Mouse (Mus musculus) midbrain, embryonic 13.5 days (tissue): ENCODE data around the gene Gsta3. TPM values are rescaled to one million over a fixed set of nuclear protein-coding genes. Genes with fewer than 3 reads are reported as not detected.

ENCODE experiments used
- ATAC-seq: fragments of 200-750 bp; cut with Nextera tagmentation; 2 replicates; pipeline ENCODE4 v1.8.0; 2017; ENCODE audit warnings: mild to moderate bottlenecking, moderate TSS enrichment, moderate library complexity
- H3K27ac ChIP-seq: fragments of 300-500 bp; sonication (generic); 2 replicates; pipeline ENCODE4 v1.5.1; 2015; ENCODE audit warnings: inconsistent platforms, mild to moderate bottlenecking, moderate library complexity
- H3K27me3 ChIP-seq: fragments of 300-500 bp; sonication (generic); 2 replicates; pipeline ENCODE4 v1.6.1; 2015; ENCODE audit warnings: mild to moderate bottlenecking, inconsistent platforms
- H3K36me3 ChIP-seq: fragments of 300-500 bp; sonication (generic); 2 replicates; pipeline ENCODE4 v1.6.1; 2015; ENCODE audit warnings: mild to moderate bottlenecking, inconsistent platforms
- H3K4me1 ChIP-seq: fragments of 300-500 bp; sonication (generic); replicated peaks from 2 replicates; pipeline ENCODE4 v1.6.1; 2015; ENCODE audit warnings: inconsistent platforms
- H3K4me2 ChIP-seq: fragments of 300-500 bp; sonication (generic); replicated peaks from 2 replicates; pipeline ENCODE4 v1.6.1; 2015; ENCODE audit warnings: moderate library complexity, mild to moderate bottlenecking, inconsistent platforms
- H3K4me3 ChIP-seq: fragments of 300-500 bp; sonication (generic); replicated peaks from 2 replicates; pipeline ENCODE4 v1.5.1; 2015; ENCODE audit warnings: mild to moderate bottlenecking, inconsistent platforms
- H3K9ac ChIP-seq: fragments of 300-500 bp; sonication (generic); replicated peaks from 2 replicates; pipeline ENCODE4 v1.6.1; 2015; ENCODE audit warnings: mild to moderate bottlenecking, inconsistent platforms
- H3K9me3 ChIP-seq: fragments of 300-500 bp; sonication (generic); 2 replicates; pipeline ENCODE4 v1.6.1; 2016; ENCODE audit warnings: mild to moderate bottlenecking, inconsistent platforms
- WGBS: fragments of 180-500 bp; shearing (Covaris S2); methylation state at CpG from one replicate; pipeline ENCODE4 v1.1.7; 2015; 5-methylcytosine and 5-hydroxymethylcytosine counted together
- polyA plus RNA-seq: library from polyadenylated mRNA; unstranded; fragments of >200 nt; fragmentation: Nextera tagmentation; extraction: Ambion mirVana; gene quantifications from 2 replicates; pipeline ENCODE4 v1.2.1, GENCODE M21; 2015

The Gsta3 gene
- polyA plus RNA-seq, 1 experiment from 2014 or later: 0.87 TPM

- H3K27ac ChIP-seq: no peak overlapping the region
- H3K9me3 ChIP-seq: no peaks in the 10 kb centered on the region
- no peak overlapping the region for H3K4me2 ChIP-seq
- no peak overlapping the region for H3K9ac ChIP-seq
- no peaks in the 10 kb centered on the region for H3K4me1 ChIP-seq
- 91% methylated on average over 6 of the region's 6 CpGs for WGBS
- no peaks in the 10 kb centered on the region for H3K36me3 ChIP-seq
- ATAC-seq: no peak
- no peaks in the 10 kb centered on the region for H3K27me3 ChIP-seq
- H3K4me3 ChIP-seq: no peak overlapping the region
These were observed 5.0 kb upstream of the Gsta3 start for GRCm38 (mm10) chr1:21235359-21235758.

GRCm38 (mm10) chr1:21241096-21241495 lies 707 bp downstream of the Gsta3 start:
- no peak overlapping the region for H3K4me2 ChIP-seq
- H3K4me1 ChIP-seq: no peaks in the 10 kb centered on the region
- 88% methylated on average over 1 of the region's 1 CpGs for WGBS
- no peaks in the 10 kb centered on the region for H3K36me3 ChIP-seq
- no peak overlapping the region for H3K27ac ChIP-seq
- H3K9ac ChIP-seq: no peak overlapping the region
- no peak for ATAC-seq
- H3K9me3 ChIP-seq: no peaks in the 10 kb centered on the region
- no peak overlapping the region for H3K4me3 ChIP-seq
- H3K27me3 ChIP-seq: no peaks in the 10 kb centered on the region

- no peaks in the 10 kb centered on the region for H3K36me3 ChIP-seq
- H3K4me1 ChIP-seq: no peaks in the 10 kb centered on the region
- no peak overlapping the region for H3K4me2 ChIP-seq
- H3K27me3 ChIP-seq: no peaks in the 10 kb centered on the region
- H3K9me3 ChIP-seq: no peaks in the 10 kb centered on the region
- no peak overlapping the region for H3K27ac ChIP-seq
- H3K4me3 ChIP-seq: no peak overlapping the region
- WGBS: 87% methylated on average over 4 of the region's 4 CpGs
- no peak overlapping the region for H3K9ac ChIP-seq
- no peak for ATAC-seq
These were observed 4.0 kb downstream of the Gsta3 start for GRCm38 (mm10) chr1:21244290-21244960.

GRCm38 (mm10) chr1:21246136-21246535 lies 5.7 kb downstream of the Gsta3 start:
- no peak for ATAC-seq
- no peaks in the 10 kb centered on the region for H3K9me3 ChIP-seq
- 71% methylated on average over 3 of the region's 3 CpGs for WGBS
- H3K9ac ChIP-seq: no peak overlapping the region
- H3K4me2 ChIP-seq: no peak overlapping the region
- no peak overlapping the region for H3K4me3 ChIP-seq
- no peaks in the 10 kb centered on the region for H3K27me3 ChIP-seq
- H3K27ac ChIP-seq: no peak overlapping the region
- H3K36me3 ChIP-seq: no peaks in the 10 kb centered on the region
- no peaks in the 10 kb centered on the region for H3K4me1 ChIP-seq

- H3K27me3 ChIP-seq: no peaks in the 10 kb centered on the region
- no peak overlapping the region for H3K4me3 ChIP-seq
- H3K4me2 ChIP-seq: no peak overlapping the region
- ATAC-seq: no peak
- no peak overlapping the region for H3K27ac ChIP-seq
- no peak overlapping the region for H3K9ac ChIP-seq
- no peaks in the 10 kb centered on the region for H3K4me1 ChIP-seq
- no peaks in the 10 kb centered on the region for H3K36me3 ChIP-seq
- H3K9me3 ChIP-seq: no peaks in the 10 kb centered on the region
These were observed 7.5 kb downstream of the Gsta3 start for GRCm38 (mm10) chr1:21247896-21248295.

- Histone ChIP-seq H3K27ac (no peak overlapping the region), H3K9ac (no peak overlapping the region), H3K4me3 (no peak overlapping the region), H3K4me1 (no peaks in the 10 kb centered on the region), H3K4me2 (no peak overlapping the region), H3K9me3 (no peaks in the 10 kb centered on the region), H3K36me3 (no peaks in the 10 kb centered on the region), H3K27me3 (no peaks in the 10 kb centered on the region)
- WGBS: 89% methylated on average over 9 of the region's 9 CpGs
- ATAC-seq: no peak
These were observed 8.4 kb downstream of the Gsta3 start for GRCm38 (mm10) chr1:21248560-21249390.

GRCm38 (mm10) chr1:21251661-21252060 lies 11.3 kb downstream of the Gsta3 start:
- H3K36me3 ChIP-seq: no peaks in the 10 kb centered on the region
- no peaks in the 10 kb centered on the region for H3K27me3 ChIP-seq
- no peak overlapping the region for H3K27ac ChIP-seq
- no peak overlapping the region for H3K4me3 ChIP-seq
- H3K9ac ChIP-seq: no peak overlapping the region
- H3K4me1 ChIP-seq: no peaks in the 10 kb centered on the region
- ATAC-seq: no peak
- H3K9me3 ChIP-seq: no peaks in the 10 kb centered on the region
- 45% methylated on average over 6 of the region's 6 CpGs for WGBS
- H3K4me2 ChIP-seq: no peak overlapping the region

GRCm38 (mm10) chr1:21252566-21253302 lies 12.3 kb downstream of the Gsta3 start:
- no peak overlapping the region for H3K4me3 ChIP-seq
- H3K9me3 ChIP-seq: no peaks in the 10 kb centered on the region
- WGBS: 92% methylated on average over 10 of the region's 10 CpGs
- no peak overlapping the region for H3K27ac ChIP-seq
- H3K27me3 ChIP-seq: no peaks in the 10 kb centered on the region
- H3K36me3 ChIP-seq: no peaks in the 10 kb centered on the region
- no peaks in the 10 kb centered on the region for H3K4me1 ChIP-seq
- no peak overlapping the region for H3K4me2 ChIP-seq
- ATAC-seq: no peak
- no peak overlapping the region for H3K9ac ChIP-seq

GRCm38 (mm10) chr1:21253303-21253650 lies 12.9 kb downstream of the Gsta3 start:
- no peaks in the 10 kb centered on the region for H3K27me3 ChIP-seq
- H3K4me1 ChIP-seq: no peaks in the 10 kb centered on the region
- no peak overlapping the region for H3K4me3 ChIP-seq
- 89% methylated on average over 1 of the region's 1 CpGs for WGBS
- no peak overlapping the region for H3K4me2 ChIP-seq
- no peak for ATAC-seq
- H3K9me3 ChIP-seq: no peaks in the 10 kb centered on the region
- H3K36me3 ChIP-seq: no peaks in the 10 kb centered on the region
- H3K9ac ChIP-seq: no peak overlapping the region
- H3K27ac ChIP-seq: no peak overlapping the region

- Histone ChIP-seq H3K4me1 (no peaks in the 10 kb centered on the region), H3K27me3 (no peaks in the 10 kb centered on the region), H3K9ac (no peak overlapping the region), H3K4me3 (no peak overlapping the region), H3K4me2 (no peak overlapping the region), H3K27ac (no peak overlapping the region), H3K36me3 (no peaks in the 10 kb centered on the region), H3K9me3 (no peaks in the 10 kb centered on the region)
- 78% methylated on average over 4 of the region's 4 CpGs for WGBS
- ATAC-seq: no peak
These were observed 13.5 kb downstream of the Gsta3 start for GRCm38 (mm10) chr1:21253856-21254255.

GRCm38 (mm10) chr1:21255625-21256345 lies 15.4 kb downstream of the Gsta3 start:
- no peak for ATAC-seq
- H3K36me3 ChIP-seq: no peaks in the 10 kb centered on the region
- no peaks in the 10 kb centered on the region for H3K4me1 ChIP-seq
- no peak overlapping the region for H3K9ac ChIP-seq
- H3K27me3 ChIP-seq: no peaks in the 10 kb centered on the region
- H3K4me2 ChIP-seq: no peak overlapping the region
- H3K27ac ChIP-seq: no peak overlapping the region
- H3K9me3 ChIP-seq: no peaks in the 10 kb centered on the region
- no peak overlapping the region for H3K4me3 ChIP-seq
- WGBS: 93% methylated on average over 7 of the region's 7 CpGs

- Histone ChIP-seq H3K9me3 (no peaks in the 10 kb centered on the region), H3K4me2 (no peak overlapping the region), H3K9ac (no peak overlapping the region), H3K4me1 (no peaks in the 10 kb centered on the region), H3K27ac (no peak overlapping the region), H3K4me3 (no peak overlapping the region), H3K27me3 (no peaks in the 10 kb centered on the region), H3K36me3 (no peaks in the 10 kb centered on the region)
- no peak for ATAC-seq
- 62% methylated on average over 3 of the region's 3 CpGs for WGBS
These were observed 16.0 kb downstream of the Gsta3 start for GRCm38 (mm10) chr1:21256391-21256790.
